Mouse (Mus musculus): ENCODE measurements around the gene Tcf12.

Tcf12 gene

GRCm38 (mm10) chr9:71982826-71983225, 128.8 kb downstream of the Tcf12 start:
- no peak for DNase-seq (ENCODE audit: low spot score in 2 of 2)

- no peak for DNase-seq (ENCODE audit: low spot score in 2 of 2)
These were observed 130.6 kb downstream of the Tcf12 start for GRCm38 (mm10) chr9:71981071-71981470.

- no peak for DNase-seq (ENCODE audit: low spot score in 2 of 2)
These were observed 131.1 kb downstream of the Tcf12 start for GRCm38 (mm10) chr9:71980579-71980978.

GRCm38 (mm10) chr9:71978886-71979285, 132.8 kb downstream of the Tcf12 start:
- no peak for DNase-seq (ENCODE audit: low spot score in 2 of 2)

GRCm38 (mm10) chr9:71976034-71976433, 135.6 kb downstream of the Tcf12 start:
- peak; percentile 12 to 16 for DNase-seq (ENCODE audit: low spot score in 2 of 2)

- DNase-seq (ENCODE audit: low spot score in 2 of 2) = no peak
These were observed 136.5 kb downstream of the Tcf12 start for GRCm38 (mm10) chr9:71975141-71975540.

GRCm38 (mm10) chr9:71974541-71974959, 137.1 kb downstream of the Tcf12 start:
- no peak for DNase-seq (ENCODE audit: low spot score in 2 of 2)

- DNase-seq (ENCODE audit: low spot score in 2 of 2) = no peak
These were observed 147.6 kb downstream of the Tcf12 start for GRCm38 (mm10) chr9:71964039-71964438.

GRCm38 (mm10) chr9:71960026-71960396, 151.7 kb downstream of the Tcf12 start:
- DNase-seq (ENCODE audit: low spot score in 2 of 2) = no peak

- DNase-seq (ENCODE audit: low spot score in 2 of 2) = no peak
These were observed 152.2 kb downstream of the Tcf12 start for GRCm38 (mm10) chr9:71959259-71960025.

GRCm38 (mm10) chr9:71953217-71953616, 158.5 kb downstream of the Tcf12 start:
- no peak for DNase-seq (ENCODE audit: low spot score in 2 of 2)

- DNase-seq (ENCODE audit: low spot score in 2 of 2) = no peak
These were observed 159.0 kb downstream of the Tcf12 start for GRCm38 (mm10) chr9:71952621-71953076.

GRCm38 (mm10) chr9:71951926-71952325, 159.7 kb downstream of the Tcf12 start:
- no peak for DNase-seq (ENCODE audit: low spot score in 2 of 2)

GRCm38 (mm10) chr9:71951341-71951740, 160.3 kb downstream of the Tcf12 start:
- no peak for DNase-seq (ENCODE audit: low spot score in 2 of 2)

GRCm38 (mm10) chr9:71944801-71945200, 166.9 kb downstream of the Tcf12 start:
- DNase-seq (ENCODE audit: low spot score in 2 of 2) = no peak

GRCm38 (mm10) chr9:71942424-71942823, 169.2 kb downstream of the Tcf12 start:
- DNase-seq (ENCODE audit: low spot score in 2 of 2) = no peak

- DNase-seq (ENCODE audit: low spot score in 2 of 2) = no peak
These were observed 171.7 kb downstream of the Tcf12 start for GRCm38 (mm10) chr9:71940016-71940415.

GRCm38 (mm10) chr9:71936199-71936598, 175.5 kb downstream of the Tcf12 start:
- DNase-seq (ENCODE audit: low spot score in 2 of 2) = no peak

GRCm38 (mm10) chr9:71934833-71935232, 176.8 kb downstream of the Tcf12 start:
- no peak for DNase-seq (ENCODE audit: low spot score in 2 of 2)

GRCm38 (mm10) chr9:71931965-71932364, 179.7 kb downstream of the Tcf12 start:
- no peak for DNase-seq (ENCODE audit: low spot score in 2 of 2)

- no peak for DNase-seq (ENCODE audit: low spot score in 2 of 2)
These were observed 180.3 kb downstream of the Tcf12 start for GRCm38 (mm10) chr9:71931358-71931715.

- no peak for DNase-seq (ENCODE audit: low spot score in 2 of 2)
These were observed 181.0 kb downstream of the Tcf12 start for GRCm38 (mm10) chr9:71930431-71931357.

GRCm38 (mm10) chr9:71916662-71916953, 195.1 kb downstream of the Tcf12 start:
- DNase-seq (ENCODE audit: low spot score in 2 of 2) = no peak
